Mouse (Mus musculus) urinary bladder, postnatal 36 days (tissue): ENCODE measurements around the gene Cct2.

Experiments
- DNase-seq, 2 experiments: peaks; one replicate each; pipeline ENCODE4 v3.0.0; 2022; ENCODE audit warnings: low spot score in 2 of 2, mixed read lengths in 1 of 2

The Cct2 gene

GRCm38 (mm10) chr10:117063254-117064021 is at the start of gene Cct2:
Gene Cct2, minus strand, starts transcription at chr10:117063814.
- DNase-seq, result peak; percentile 80 to 90

- DNase-seq, result no peak
These were observed 48.9 kb upstream of the Cct2 start for GRCm38 (mm10) chr10:117112545-117112944.

- DNase-seq, result no peak
These were observed 47.8 kb upstream of the Cct2 start for GRCm38 (mm10) chr10:117111455-117111854.

- no peak for DNase-seq
These were observed 46.7 kb upstream of the Cct2 start for GRCm38 (mm10) chr10:117110271-117110670.

- DNase-seq, result no peak
These were observed 43.1 kb upstream of the Cct2 start for GRCm38 (mm10) chr10:117106686-117107085.

- no peak for DNase-seq
These were observed 42.6 kb upstream of the Cct2 start for GRCm38 (mm10) chr10:117106244-117106643.

- DNase-seq, result no peak
These were observed 41.4 kb upstream of the Cct2 start for GRCm38 (mm10) chr10:117105015-117105414.

GRCm38 (mm10) chr10:117103854-117104598 is 40.4 kb upstream of the Cct2 start:
- DNase-seq, result no peak

GRCm38 (mm10) chr10:117100175-117100574 is 36.6 kb upstream of the Cct2 start:
- DNase-seq, result no peak

- DNase-seq, result no peak
These were observed 33.6 kb upstream of the Cct2 start for GRCm38 (mm10) chr10:117097116-117097698.

GRCm38 (mm10) chr10:117096096-117096495 is 32.5 kb upstream of the Cct2 start:
- DNase-seq, result no peak

GRCm38 (mm10) chr10:117094504-117095329 is 31.1 kb upstream of the Cct2 start:
- DNase-seq, result peak in 1 of 2 experiments; percentile 21

- no peak for DNase-seq
These were observed 26.0 kb upstream of the Cct2 start for GRCm38 (mm10) chr10:117089628-117090027.

GRCm38 (mm10) chr10:117081914-117082359 is 18.3 kb upstream of the Cct2 start:
- no peak for DNase-seq

GRCm38 (mm10) chr10:117081326-117081725 is 17.7 kb upstream of the Cct2 start:
- DNase-seq, result no peak

GRCm38 (mm10) chr10:117078284-117078683 is 14.7 kb upstream of the Cct2 start:
- DNase-seq, result peak in 1 of 2 experiments; percentile 20

GRCm38 (mm10) chr10:117073176-117073575 is 9.6 kb upstream of the Cct2 start:
- no peak for DNase-seq

- peak in 1 of 2 experiments; percentile 26 for DNase-seq
These were observed 8.7 kb upstream of the Cct2 start for GRCm38 (mm10) chr10:117072191-117072888.

GRCm38 (mm10) chr10:117069109-117069508 is 5.5 kb upstream of the Cct2 start:
- DNase-seq, result no peak

GRCm38 (mm10) chr10:117064076-117064475 is 462 bp upstream of the Cct2 start:
- no peak for DNase-seq

GRCm38 (mm10) chr10:117062894-117063253 is 740 bp downstream of the Cct2 start:
- no peak for DNase-seq
